Mouse (Mus musculus): Measurements from ENCODE around the gene Ptprd. TPM values are rescaled to one million over a fixed set of nuclear protein-coding genes. Genes with fewer than 3 reads are reported as not detected.

The Ptprd gene
- polyA plus RNA-seq, 1 experiment = 357 TPM

DNA sequence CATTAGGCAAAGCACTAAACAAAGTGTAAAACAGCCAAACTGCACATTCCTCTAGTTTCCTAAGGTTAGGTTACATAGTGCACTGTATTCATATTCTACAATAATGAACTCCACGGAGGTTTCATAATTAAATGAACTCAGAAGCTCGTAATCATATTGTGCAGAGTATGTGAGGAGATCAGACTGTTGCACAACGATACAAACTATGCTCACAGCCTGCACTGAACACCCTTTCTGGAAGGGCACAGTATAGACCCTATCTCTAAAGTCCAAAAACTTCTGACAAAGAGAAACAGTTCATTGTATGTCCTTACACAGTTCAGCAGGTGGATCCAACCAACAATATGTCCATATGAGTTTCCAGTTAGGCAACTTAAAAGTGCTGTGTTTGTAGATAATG lies 1844.5 kb downstream of the Ptprd start:
- H3K27ac ChIP-seq (ENCODE audit: insufficient read depth, low read depth, low read length) = no peak overlapping the region
- 88% methylated on average over 3 of the region's 3 CpGs for whole genome bisulfite sequencing
- TF ChIP-seq POLR2A (IDR thresholded peaks at IDR 0.05; ENCODE audit: insufficient read depth, low read depth, low read length) (no peak), CTCF (IDR thresholded peaks at IDR 0.05; ENCODE audit: insufficient read depth, low read depth, low read length) (no peak)
- H3K4me3 ChIP-seq (ENCODE audit: insufficient read depth, low read depth, low read length) = no peak overlapping the region
- H3K4me1 ChIP-seq (ENCODE audit: control insufficient read depth, insufficient read depth, low read length) = no peaks in the 10 kb centered on the region

GRCm38 (mm10) chr4:76365871-76366270 lies 1845.9 kb downstream of the Ptprd start:
- Histone ChIP-seq H3K4me1 (ENCODE audit: control insufficient read depth, insufficient read depth, low read length) (no peaks in the 10 kb centered on the region), H3K27ac (ENCODE audit: insufficient read depth, low read depth, low read length) (no peak overlapping the region), H3K4me3 (ENCODE audit: insufficient read depth, low read depth, low read length) (no peak overlapping the region)
- TF ChIP-seq POLR2A (IDR thresholded peaks at IDR 0.05; ENCODE audit: insufficient read depth, low read depth, low read length) = no peak
- no peak for TF ChIP-seq CTCF (IDR thresholded peaks at IDR 0.05; ENCODE audit: insufficient read depth, low read depth, low read length)
- 64% methylated on average over 4 of the region's 4 CpGs for WGBS

- Histone ChIP-seq H3K4me3 (ENCODE audit: insufficient read depth, low read depth, low read length) (no peak overlapping the region), H3K27ac (ENCODE audit: insufficient read depth, low read depth, low read length) (no peak overlapping the region), H3K4me1 (ENCODE audit: control insufficient read depth, insufficient read depth, low read length) (no peaks in the 10 kb centered on the region)
- WGBS = 79% methylated on average over 1 of the region's 1 CpGs
- TF ChIP-seq POLR2A (IDR thresholded peaks at IDR 0.05; ENCODE audit: insufficient read depth, low read depth, low read length) = no peak
- TF ChIP-seq CTCF (IDR thresholded peaks at IDR 0.05; ENCODE audit: insufficient read depth, low read depth, low read length) = no peak
These were observed 1850.2 kb downstream of the Ptprd start for GRCm38 (mm10) chr4:76361546-76361945.

DNA sequence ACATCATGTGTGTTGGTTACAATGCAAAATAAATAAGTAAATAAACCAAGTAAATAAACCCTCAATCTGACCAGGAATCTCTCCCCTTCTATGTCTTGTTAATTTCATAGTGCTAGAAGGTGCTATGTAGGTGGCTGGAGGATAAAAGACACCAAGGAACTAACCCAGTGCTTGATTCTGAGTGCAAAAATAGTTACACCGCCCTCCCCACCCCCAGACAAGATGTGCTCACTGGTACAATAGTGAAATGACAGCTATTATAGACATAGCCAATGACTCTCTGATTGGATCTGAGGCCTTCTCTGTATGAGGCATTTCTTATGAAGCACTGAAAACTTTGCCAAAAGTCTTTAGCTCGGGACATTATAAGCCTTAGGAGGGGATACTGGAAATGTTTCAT lies 1857.6 kb downstream of the Ptprd start:
- 85% methylated on average over 2 of the region's 2 CpGs for WGBS
- no peak overlapping the region for H3K4me3 ChIP-seq (ENCODE audit: insufficient read depth, low read depth, low read length)
- H3K4me1 ChIP-seq (ENCODE audit: control insufficient read depth, insufficient read depth, low read length) = no peaks in the 10 kb centered on the region
- TF ChIP-seq CTCF (IDR thresholded peaks at IDR 0.05; ENCODE audit: insufficient read depth, low read depth, low read length) = no peak
- TF ChIP-seq POLR2A (IDR thresholded peaks at IDR 0.05; ENCODE audit: insufficient read depth, low read depth, low read length) = no peak
- H3K27ac ChIP-seq (ENCODE audit: insufficient read depth, low read depth, low read length) = no peak overlapping the region

GRCm38 (mm10) chr4:76352468-76352867 lies 1859.3 kb downstream of the Ptprd start:
- Histone ChIP-seq H3K4me3 (ENCODE audit: insufficient read depth, low read depth, low read length) (no peak overlapping the region), H3K27ac (ENCODE audit: insufficient read depth, low read depth, low read length) (no peak overlapping the region), H3K4me1 (ENCODE audit: control insufficient read depth, insufficient read depth, low read length) (no peaks in the 10 kb centered on the region)
- WGBS = 94% methylated on average over 1 of the region's 1 CpGs
- no peak for TF ChIP-seq POLR2A (IDR thresholded peaks at IDR 0.05; ENCODE audit: insufficient read depth, low read depth, low read length)
- no peak for TF ChIP-seq CTCF (IDR thresholded peaks at IDR 0.05; ENCODE audit: insufficient read depth, low read depth, low read length)

DNA sequence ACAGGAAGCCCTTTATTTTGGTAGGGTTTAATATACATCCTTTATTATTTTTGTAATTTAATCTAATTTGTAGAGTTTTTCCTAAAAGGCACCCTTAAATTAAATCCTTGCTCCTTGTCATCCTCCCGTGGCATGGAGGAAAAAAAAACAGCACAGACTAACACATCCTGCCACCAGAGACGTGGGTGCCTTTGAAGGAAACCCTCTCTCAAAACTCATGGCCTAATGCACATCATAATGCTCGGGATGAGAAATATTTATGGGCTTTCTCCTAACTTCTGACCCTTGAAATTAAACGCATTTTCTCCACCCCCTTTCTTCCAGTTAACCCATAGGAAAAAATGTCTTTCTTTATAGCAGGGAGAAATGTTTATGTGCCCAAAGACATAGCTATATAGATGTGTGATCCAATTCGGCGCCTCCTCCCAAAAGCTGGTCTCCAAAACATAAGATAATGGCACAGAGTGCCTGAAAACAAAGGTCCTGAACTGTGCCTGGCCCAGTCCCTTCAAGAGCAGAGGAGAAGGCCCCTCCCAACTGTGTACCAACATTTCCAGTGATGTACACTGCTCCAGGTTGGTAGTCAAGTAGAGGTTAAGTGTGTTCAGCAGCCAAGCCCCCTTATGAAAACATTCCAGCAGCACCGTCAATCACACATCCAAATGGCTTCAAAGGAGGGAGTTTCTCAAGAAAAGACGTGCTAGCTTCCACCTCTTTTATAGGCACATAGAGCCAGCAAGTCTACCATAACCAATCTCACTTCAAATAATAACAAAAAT lies 1860.4 kb downstream of the Ptprd start:
- TF ChIP-seq CTCF (IDR thresholded peaks at IDR 0.05; ENCODE audit: insufficient read depth, low read depth, low read length) (no peak), POLR2A (IDR thresholded peaks at IDR 0.05; ENCODE audit: insufficient read depth, low read depth, low read length) (no peak)
- no peak overlapping the region for H3K27ac ChIP-seq (ENCODE audit: insufficient read depth, low read depth, low read length)
- 82% methylated on average over 8 of the region's 8 CpGs for WGBS
- no peaks in the 10 kb centered on the region for H3K4me1 ChIP-seq (ENCODE audit: control insufficient read depth, insufficient read depth, low read length)
- no peak overlapping the region for H3K4me3 ChIP-seq (ENCODE audit: insufficient read depth, low read depth, low read length)

DNA sequence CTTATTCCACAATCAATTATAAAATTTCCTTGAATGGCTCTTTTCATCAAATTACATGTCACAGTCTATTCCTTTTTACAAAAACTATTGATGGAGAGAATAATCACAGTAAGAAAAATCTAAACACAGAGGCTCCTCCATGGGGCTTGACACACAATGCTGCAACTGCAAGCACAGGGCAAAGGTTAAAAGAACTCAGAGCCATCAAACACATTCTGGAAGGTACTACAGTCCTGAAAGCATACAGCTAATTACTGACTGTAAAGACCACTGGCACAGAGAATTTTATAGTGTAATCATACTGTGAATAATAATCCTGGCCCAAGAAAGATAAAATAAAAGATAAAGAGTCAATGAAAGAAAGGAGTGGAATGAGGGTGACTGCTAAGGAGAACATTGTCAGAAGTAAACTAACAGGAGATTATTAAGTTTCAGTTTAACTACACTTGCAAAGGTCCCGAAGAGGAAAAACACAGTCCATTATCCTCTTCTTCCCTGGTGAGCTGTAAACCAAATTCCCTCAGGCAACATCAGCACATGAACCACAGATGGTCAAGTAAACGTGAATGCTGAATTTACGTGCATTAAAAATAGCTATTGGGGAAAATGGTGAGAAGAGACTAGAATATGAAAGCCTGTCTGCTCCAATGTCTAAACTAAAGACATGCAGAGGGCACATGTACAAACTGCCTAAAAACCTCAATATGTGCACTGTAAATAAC lies 1861.4 kb downstream of the Ptprd start:
- no peaks in the 10 kb centered on the region for H3K4me1 ChIP-seq (ENCODE audit: control insufficient read depth, insufficient read depth, low read length)
- no peak overlapping the region for H3K27ac ChIP-seq (ENCODE audit: insufficient read depth, low read depth, low read length)
- no peak overlapping the region for H3K4me3 ChIP-seq (ENCODE audit: insufficient read depth, low read depth, low read length)
- WGBS = 56% methylated on average over 3 of the region's 3 CpGs
- TF ChIP-seq POLR2A (IDR thresholded peaks at IDR 0.05; ENCODE audit: insufficient read depth, low read depth, low read length) (no peak), CTCF (IDR thresholded peaks at IDR 0.05; ENCODE audit: insufficient read depth, low read depth, low read length) (no peak)

GRCm38 (mm10) chr4:76344059-76344458 lies 1867.7 kb downstream of the Ptprd start:
- Histone ChIP-seq H3K4me3 (ENCODE audit: insufficient read depth, low read depth, low read length) (no peak overlapping the region), H3K4me1 (ENCODE audit: control insufficient read depth, insufficient read depth, low read length) (no peaks in the 10 kb centered on the region), H3K27ac (ENCODE audit: insufficient read depth, low read depth, low read length) (no peak overlapping the region)
- TF ChIP-seq POLR2A (IDR thresholded peaks at IDR 0.05; ENCODE audit: insufficient read depth, low read depth, low read length) (no peak), CTCF (IDR thresholded peaks at IDR 0.05; ENCODE audit: insufficient read depth, low read depth, low read length) (no peak)
- 81% methylated on average over 3 of the region's 3 CpGs for WGBS

GRCm38 (mm10) chr4:76337926-76338325 lies 1873.8 kb downstream of the Ptprd start:
- no peak for TF ChIP-seq POLR2A (IDR thresholded peaks at IDR 0.05; ENCODE audit: insufficient read depth, low read depth, low read length)
- TF ChIP-seq CTCF (IDR thresholded peaks at IDR 0.05; ENCODE audit: insufficient read depth, low read depth, low read length) = no peak

More at GRCm38 (mm10) chr4:76337926-76338325, 1873.8 kb downstream of the Ptprd start:
- no peak overlapping the region for H3K27ac ChIP-seq (ENCODE audit: insufficient read depth, low read depth, low read length)
- no peak overlapping the region for H3K4me3 ChIP-seq (ENCODE audit: insufficient read depth, low read depth, low read length)
- no peaks in the 10 kb centered on the region for H3K4me1 ChIP-seq (ENCODE audit: control insufficient read depth, insufficient read depth, low read length)
- 82% methylated on average over 1 of the region's 1 CpGs for WGBS

Measured in olfactory bulb, adult 2 months (tissue).